ENCODE assay signal across 8 mouse cellular contexts in the genomic region with DNA sequence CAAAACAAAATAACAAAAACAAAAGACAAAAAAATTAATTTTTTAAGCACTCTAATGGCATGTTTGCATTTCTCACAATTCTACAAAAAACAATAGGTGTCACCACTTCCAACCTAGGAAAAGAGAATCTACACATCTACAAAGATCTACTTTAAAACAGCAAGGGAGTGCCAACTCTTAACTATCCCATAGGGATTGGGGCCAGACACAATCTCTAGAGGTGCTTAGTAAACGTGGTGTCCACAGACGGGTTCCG. TPM values are rescaled to one million over a fixed set of nuclear protein-coding genes. Genes with fewer than 3 reads are reported as not detected.
DNase-seq lines count a peak whose midpoint lies in the region; ATAC-seq and TF ChIP-seq lines count a peak whose summit lies in the region.

A gene (plus strand): TSS at position 192 of the 256 bp plus-strand sequence.

- H3K9me3 ChIP-seq in CH12.LX (replicated peaks; ENCODE audit: low read length) = no peaks in the 10 kb centered on the region
- H3K9me3 ChIP-seq in forebrain, postnatal 0 days (ENCODE audit: low read length) = no peaks in the 10 kb centered on the region
- H3K9me3 ChIP-seq in liver, postnatal 0 days (ENCODE audit: low read length) = no peaks in the 10 kb centered on the region

- TF ChIP-seq POLR2A in cerebellum, adult 2 months (IDR thresholded peaks at IDR 0.05; ENCODE audit: borderline replicate concordance, insufficient read depth, low read length) = no peak
- no peak for TF ChIP-seq POLR2A in CH12.LX (IDR thresholded peaks at IDR 0.05; ENCODE audit: low read depth, low read length)

- TF ChIP-seq EP300 in CH12.LX (IDR thresholded peaks at IDR 0.05; ENCODE audit: low read length) = no peak
- no peak for TF ChIP-seq EP300 in liver, postnatal 0 days (IDR thresholded peaks at IDR 0.05; ENCODE audit: low read depth)

- TF ChIP-seq CTCF in cerebellum, adult 2 months (IDR thresholded peaks at IDR 0.05; ENCODE audit: borderline replicate concordance, insufficient read depth, low read depth, low read length) = no peak
- no peak for TF ChIP-seq CTCF in CH12.LX (conservative IDR thresholded peaks at IDR 0.05 in 1 of 2, IDR thresholded peaks at IDR 0.05 in 1 of 2; ENCODE audit: low read depth in 2 of 2, low read length in 2 of 2)
- no peak for TF ChIP-seq CTCF in forebrain, postnatal 0 days (IDR thresholded peaks at IDR 0.05; ENCODE audit: low read depth)
- no peak for TF ChIP-seq CTCF in liver, postnatal 0 days (IDR thresholded peaks at IDR 0.05; ENCODE audit: low read depth)

- no peaks in the 10 kb centered on the region for H3K4me1 ChIP-seq in cerebellum, adult 2 months (ENCODE audit: control insufficient read depth, insufficient read depth, low read length)
- peaks cover 0 to 12% of the 10 kb centered on the region in 2 experiments; a peak in 2 of 4 replicates for H3K4me1 ChIP-seq in CH12.LX (ENCODE audit: control insufficient read depth in 1 of 2, insufficient read depth in 2 of 2)
- H3K4me1 ChIP-seq in forebrain, postnatal 0 days (ENCODE audit: insufficient read depth) = peaks cover 4% of the 10 kb centered on the region; the same call in 1 of the 2 replicates
- 0 out of 2 replicates have a peak, but pooled peaks cover 2% of the 10 kb centered on the region for H3K4me1 ChIP-seq in liver, postnatal 0 days (ENCODE audit: insufficient read depth)

- H3K27me3 ChIP-seq in cerebellum, adult 2 months (ENCODE audit: control insufficient read depth, insufficient read depth, low read length) = no peaks in the 10 kb centered on the region
- H3K27me3 ChIP-seq in CH12.LX (replicated peaks) = no peaks in the 10 kb centered on the region
- H3K27me3 ChIP-seq in forebrain, postnatal 0 days (ENCODE audit: insufficient read depth, low read length) = no peaks in the 10 kb centered on the region
- H3K27me3 ChIP-seq in liver, postnatal 0 days (ENCODE audit: insufficient read depth, low read length) = no peaks in the 10 kb centered on the region

- in situ Hi-C loops in CH12.LX (cut with MboI; ENCODE audit: low pct_ligation_motif_present, low pct_unique_long_range_greater_than_20kb, low sequenced_read_pairs) = no loop called here

- H3K4me2 ChIP-seq in CH12.LX (ENCODE audit: insufficient read depth, low read depth, poor library complexity, severe bottlenecking) = peak within 1 kb of the TSS; percentile 99
- H3K4me2 ChIP-seq in forebrain, postnatal 0 days (ENCODE audit: low read depth) = peak within 1 kb of the TSS; percentile 70
- H3K4me2 ChIP-seq in liver, postnatal 0 days (ENCODE audit: low read depth, low read length) = peak within 1 kb of the TSS; percentile 79

- no peak for ATAC-seq in forebrain, postnatal 0 days
- no peak for ATAC-seq in liver, postnatal 0 days

- peak within 1 kb of the TSS; percentile 98 for H3K9ac ChIP-seq in CH12.LX (ENCODE audit: insufficient read depth, low read depth)
- H3K9ac ChIP-seq in forebrain, postnatal 0 days = peak within 1 kb of the TSS; percentile 60
- peak within 1 kb of the TSS; percentile 82 for H3K9ac ChIP-seq in liver, postnatal 0 days (replicated peaks)

- peak within 1 kb of the TSS; percentile 88 for H3K4me3 ChIP-seq in cerebellum, adult 2 months (replicated peaks; ENCODE audit: insufficient read depth, low read depth, low read length)
- peak within 1 kb of the TSS; percentile 80 to 85 (median 81) for H3K4me3 ChIP-seq in CH12.LX (replicated peaks in 1 of 3; ENCODE audit: low read depth in 2 of 3, low read length in 2 of 3, poor library complexity in 1 of 3)
- peak within 1 kb of the TSS; percentile 50 for H3K4me3 ChIP-seq in forebrain, postnatal 0 days (ENCODE audit: low read depth, low read length)
- peak within 1 kb of the TSS; percentile 79 for H3K4me3 ChIP-seq in liver, postnatal 0 days (ENCODE audit: low read depth, low read length)

- DNase-seq in cerebellum, adult 2 months = no peak
- DNase-seq in cerebellum, adult 11-12 months = no peak
- no peak for DNase-seq in CH12.LX (ENCODE audit: extremely low read depth)
- no peak for DNase-seq in forebrain, postnatal 0 days
- no peak for DNase-seq in liver, postnatal 0 days
- DNase-seq in frontal cortex, adult 2 months (ENCODE audit: extremely low spot score in 1 of 2, low spot score in 1 of 2) = no peak
- no peak for DNase-seq in left cerebral cortex, adult 9 months (ENCODE audit: low spot score in 2 of 2)
- no peak for DNase-seq in right cerebral cortex, postnatal 4 days

- dilution Hi-C loops in CH12.LX (cut with MboI; ENCODE audit: extremely low pct_ligation_motif_present, extremely low pct_unique_long_range_greater_than_20kb, low sequenced_read_pairs) = no loop called here

- peaks cover 23% of the 10 kb centered on the region for H3K79me2 ChIP-seq in CH12.LX (replicated peaks; ENCODE audit: control insufficient read depth, extremely low read depth, insufficient read depth, poor library complexity, severe bottlenecking)

- TF ChIP-seq RAD21 in CH12.LX (IDR thresholded peaks at IDR 0.05; ENCODE audit: low read depth, low read length) = no peak

- H3K36me3 ChIP-seq in CH12.LX (replicated peaks in 1 of 2; ENCODE audit: control insufficient read depth in 1 of 2, insufficient read depth in 1 of 2, low read length in 1 of 2) = peaks cover 12 to 43% of the 10 kb centered on the region in 2 experiments
- peaks cover 9% of the 10 kb centered on the region; the same call in 1 of the 2 replicates for H3K36me3 ChIP-seq in forebrain, postnatal 0 days (ENCODE audit: insufficient read depth)
- H3K36me3 ChIP-seq in liver, postnatal 0 days (replicated peaks; ENCODE audit: insufficient read depth, low read length) = peaks cover 16% of the 10 kb centered on the region

- 15% methylated on average over 3 of the region's 3 CpGs for WGBS in cerebellum, adult 2 months
- WGBS in forebrain, postnatal 0 days = 20% methylated on average over 3 of the region's 3 CpGs
- 18% methylated on average over 3 of the region's 3 CpGs for WGBS in liver, postnatal 0 days (ENCODE audit: insufficient replicate concordance)

- H3K27ac ChIP-seq in cerebellum, adult 2 months (ENCODE audit: insufficient read depth, low read length) = 0 out of 2 replicates have a peak within 1 kb of the TSS, but pooled peaks have one; percentile 58
- H3K27ac ChIP-seq in CH12.LX (ENCODE audit: insufficient read depth, low read depth) = peak within 1 kb of the TSS; percentile 63
- H3K27ac ChIP-seq in forebrain, postnatal 0 days (ENCODE audit: low read depth, low read length) = 0 out of 2 replicates have a peak within 1 kb of the TSS, but pooled peaks have one; percentile 29
- peak within 1 kb of the TSS; percentile 75 for H3K27ac ChIP-seq in liver, postnatal 0 days (ENCODE audit: low read depth)

TF ChIP-seq in CH12.LX, 34 proteins besides CTCF, POLR2A, EP300 and RAD21:
- TF ChIP-seq CHD1 (IDR thresholded peaks at IDR 0.05; ENCODE audit: low read depth, low read length) (no peak), MAFK (IDR thresholded peaks at IDR 0.05; ENCODE audit: insufficient replicate concordance, low read length) (no peak), ETS1 (conservative IDR thresholded peaks at IDR 0.05; ENCODE audit: low read depth, low read length) (no peak), KAT2A (IDR thresholded peaks at IDR 0.05; ENCODE audit: insufficient replicate concordance, low read length) (no peak), JUN (IDR thresholded peaks at IDR 0.05; ENCODE audit: insufficient read depth, low read depth, low read length) (no peak), SMC3 (IDR thresholded peaks at IDR 0.05; ENCODE audit: low read depth, low read length) (no peak), USF1 (IDR thresholded peaks at IDR 0.05; ENCODE audit: low read depth, low read length) (no peak), NELFE (IDR thresholded peaks at IDR 0.05; ENCODE audit: low read depth, low read length) (no peak), UBTF (IDR thresholded peaks at IDR 0.05; ENCODE audit: low read depth, low read length) (no peak), MAZ (IDR thresholded peaks at IDR 0.05; ENCODE audit: low read depth, low read length) (no peak), HCFC1 (IDR thresholded peaks at IDR 0.05; ENCODE audit: low read depth, low read length) (no peak), ZC3H11A (IDR thresholded peaks at IDR 0.05; ENCODE audit: low read depth, low read length) (no peak), BHLHE40 (IDR thresholded peaks at IDR 0.05; ENCODE audit: low read depth, low read length) (no peak), ELF1 (IDR thresholded peaks at IDR 0.05; ENCODE audit: low read depth, low read length) (no peak)

RNA-seq across cellular contexts. Expression of the gene that starts here (rescaled TPM):
- 0.26 and 0.33 TPM in 2 replicates for polyA plus RNA-seq in cerebellum, adult 2 months (2012; rRNA removed)
- total RNA-seq in CH12.LX (2012; rRNA removed) = 24.0 and 27.1 TPM in 2 replicates
- 29.5 and 32.2 TPM in 2 replicates for total RNA-seq in CH12.LX (2014; rRNA removed)
- polyA plus RNA-seq in CH12.LX (2012; ENCODE audit: insufficient read length, low read depth) = 34.6 and 38.8 TPM in 2 replicates
- 6.4 and 6.7 TPM in 2 replicates for total RNA-seq in forebrain, postnatal 0 days (2014; rRNA removed)
- 3.1 and 3.8 TPM in 2 replicates for polyA plus RNA-seq in forebrain, postnatal 0 days (2015; fragmentation: Nextera tagmentation; extraction: Ambion mirVana)
- polyA plus RNA-seq in liver, postnatal 0 days (2015; fragmentation: Nextera tagmentation; extraction: Ambion mirVana) = 6.7 and 8.4 TPM in 2 replicates
- polyA plus RNA-seq in frontal cortex, adult 2 months (2012; rRNA removed) = 0.88 and 0.92 TPM in 2 replicates
